Mouse (Mus musculus): ENCODE results near the gene Top1. TPM values are rescaled to one million over a fixed set of nuclear protein-coding genes. Genes with fewer than 3 reads are reported as not detected.

Gene Top1
- polyA plus RNA-seq, 1 experiment from 2014 or later: 84.0 TPM

DNA sequence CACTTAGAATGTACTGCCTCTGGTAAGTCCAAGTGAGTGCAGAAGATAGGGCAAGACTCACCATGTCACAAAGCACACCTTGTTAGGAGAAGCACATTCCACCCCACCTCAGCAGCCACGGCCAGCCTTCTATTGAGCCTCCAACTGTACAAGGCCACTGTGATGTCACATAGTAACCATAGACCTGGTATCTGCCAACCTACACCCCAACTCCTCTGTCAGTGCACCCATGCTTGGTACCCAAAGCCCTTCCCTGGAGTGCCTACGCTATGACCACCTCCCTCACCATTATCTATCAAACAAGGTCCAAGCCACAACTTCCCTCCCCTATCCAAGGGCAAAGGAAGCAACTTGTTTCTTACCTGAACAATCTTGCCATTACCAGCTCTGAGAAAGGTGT lies 123.3 kb downstream of the Top1 start:
- H3K27me3 ChIP-seq (replicated peaks; ENCODE audit: control insufficient read depth, insufficient read depth, low read length): no peaks in the 10 kb centered on the region

GRCm38 (mm10) chr2:160770409-160770808 lies 124.7 kb downstream of the Top1 start:
- Histone ChIP-seq H3K4me3 (ENCODE audit: low read depth, low read length) (no peak overlapping the region), H3K9ac (ENCODE audit: low read length) (no peak overlapping the region), H3K36me3 (ENCODE audit: control insufficient read depth, insufficient read depth, low read length) (peaks cover 18% of the 10 kb centered on the region; the same call in 1 of the 2 replicates), H3K4me1 (ENCODE audit: control insufficient read depth, insufficient read depth, low read length) (no peaks in the 10 kb centered on the region), H3K27ac (ENCODE audit: low read depth, low read length) (no peak overlapping the region), H3K9me3 (replicated peaks; ENCODE audit: control insufficient read depth, low read length) (no peaks in the 10 kb centered on the region), H3K27me3 (replicated peaks; ENCODE audit: control insufficient read depth, insufficient read depth, low read length) (no peaks in the 10 kb centered on the region), H3K4me2 (ENCODE audit: low read length) (no peak overlapping the region)
- ATAC-seq (no peak), DNase-seq (ENCODE audit: low spot score) (no peak)

More for the DNA sequence above, 123.3 kb downstream of the Top1 start:
- H3K4me2 ChIP-seq (ENCODE audit: low read length): no peak overlapping the region
- ATAC-seq (0 out of 2 replicates have a peak, but pooled peaks have one; percentile 16), DNase-seq (ENCODE audit: low spot score) (no peak)
- peaks cover 32% of the 10 kb centered on the region for H3K36me3 ChIP-seq (ENCODE audit: control insufficient read depth, insufficient read depth, low read length)
- WGBS: 91% methylated on average over 2 of the region's 2 CpGs
- no peak overlapping the region for H3K27ac ChIP-seq (ENCODE audit: low read depth, low read length)
- H3K4me3 ChIP-seq (ENCODE audit: low read depth, low read length): no peak overlapping the region
- no peak overlapping the region for H3K9ac ChIP-seq (ENCODE audit: low read length)
- no peaks in the 10 kb centered on the region for H3K4me1 ChIP-seq (ENCODE audit: control insufficient read depth, insufficient read depth, low read length)
- H3K9me3 ChIP-seq (replicated peaks; ENCODE audit: control insufficient read depth, low read length): no peaks in the 10 kb centered on the region

GRCm38 (mm10) chr2:160770871-160771270 lies 125.2 kb downstream of the Top1 start:
- no peaks in the 10 kb centered on the region for H3K4me1 ChIP-seq (ENCODE audit: control insufficient read depth, insufficient read depth, low read length)
- no peak overlapping the region for H3K4me3 ChIP-seq (ENCODE audit: low read depth, low read length)
- H3K9ac ChIP-seq (ENCODE audit: low read length): no peak overlapping the region
- 0 out of 2 replicates have a peak, but pooled peaks cover 18% of the 10 kb centered on the region for H3K36me3 ChIP-seq (ENCODE audit: control insufficient read depth, insufficient read depth, low read length)
- H3K27ac ChIP-seq (ENCODE audit: low read depth, low read length): no peak overlapping the region
- 85% methylated on average over 1 of the region's 1 CpGs for WGBS
- peak; percentile 31 for DNase-seq (ENCODE audit: low spot score)
- H3K27me3 ChIP-seq (replicated peaks; ENCODE audit: control insufficient read depth, insufficient read depth, low read length): no peaks in the 10 kb centered on the region
- H3K9me3 ChIP-seq (replicated peaks; ENCODE audit: control insufficient read depth, low read length): no peaks in the 10 kb centered on the region
- H3K4me2 ChIP-seq (ENCODE audit: low read length): no peak overlapping the region
- no peak for ATAC-seq

GRCm38 (mm10) chr2:160771325-160772276 lies 125.9 kb downstream of the Top1 start:
- DNase-seq (ENCODE audit: low spot score) (no peak), ATAC-seq (no peak)
- Histone ChIP-seq H3K27ac (ENCODE audit: low read depth, low read length) (no peak overlapping the region), H3K27me3 (replicated peaks; ENCODE audit: control insufficient read depth, insufficient read depth, low read length) (no peaks in the 10 kb centered on the region), H3K36me3 (ENCODE audit: control insufficient read depth, insufficient read depth, low read length) (0 out of 2 replicates have a peak, but pooled peaks cover 14% of the 10 kb centered on the region), H3K9me3 (replicated peaks; ENCODE audit: control insufficient read depth, low read length) (no peaks in the 10 kb centered on the region), H3K4me3 (ENCODE audit: low read depth, low read length) (no peak overlapping the region), H3K4me2 (ENCODE audit: low read length) (no peak overlapping the region), H3K9ac (ENCODE audit: low read length) (no peak overlapping the region), H3K4me1 (ENCODE audit: control insufficient read depth, insufficient read depth, low read length) (no peaks in the 10 kb centered on the region)
- WGBS: 88% methylated on average over 8 of the region's 8 CpGs

Small RNA genes within 50 kb of the gene (microRNA-seq; reads per million reads assigned to microRNA genes)
- not detected for gene Gm23968

Other genes starting within 250 kb of the Top1 start
- 40.2 and 48.7 TPM in 2 replicates for gene Plcg1, start 85.4 kb downstream of the Top1 start, polyA plus RNA-seq (2014; fragmentation: Nextera tagmentation; extraction: Ambion mirVana)
- gene Zhx3, start 227.1 kb downstream of the Top1 start, polyA plus RNA-seq (2014; fragmentation: Nextera tagmentation; extraction: Ambion mirVana): 10.3 and 10.8 TPM in 2 replicates
- 0.08 TPM in 1 of 2 replicates, not detected in the other for gene Lpin3, start 234.8 kb downstream of the Top1 start, polyA plus RNA-seq (2014; fragmentation: Nextera tagmentation; extraction: Ambion mirVana)

Measured in forebrain, embryonic 14.5 days (tissue).